Mouse (Mus musculus) monocyte, adult 5-6 weeks (primary cell): ENCODE measurements around the gene Ahcyl1. TPM values are rescaled to one million over a fixed set of nuclear protein-coding genes. Genes with fewer than 3 reads are reported as not detected.

Experiments
- ATAC-seq: fragments of 153-309, 156-312 bp; replicated peaks from 2 replicates; pipeline ENCODE4 v1.8.0; 2017; ENCODE audit warnings: mild to moderate bottlenecking; ENCODE audit not compliant: low TSS enrichment, insufficient number of reproducible peaks, severe bottlenecking, poor library complexity, low FRiP score
- total RNA-seq: library from RNA; stranded (forward); fragments of 200-1000, 200-491, 200-594 nt; gene quantifications from 3 replicates; pipeline ENCODE4 v1.2.3, GENCODE M21; 2017

Ahcyl1 gene
- total RNA-seq, 1 experiment from 2014 or later, result 53.6 TPM

DNA sequence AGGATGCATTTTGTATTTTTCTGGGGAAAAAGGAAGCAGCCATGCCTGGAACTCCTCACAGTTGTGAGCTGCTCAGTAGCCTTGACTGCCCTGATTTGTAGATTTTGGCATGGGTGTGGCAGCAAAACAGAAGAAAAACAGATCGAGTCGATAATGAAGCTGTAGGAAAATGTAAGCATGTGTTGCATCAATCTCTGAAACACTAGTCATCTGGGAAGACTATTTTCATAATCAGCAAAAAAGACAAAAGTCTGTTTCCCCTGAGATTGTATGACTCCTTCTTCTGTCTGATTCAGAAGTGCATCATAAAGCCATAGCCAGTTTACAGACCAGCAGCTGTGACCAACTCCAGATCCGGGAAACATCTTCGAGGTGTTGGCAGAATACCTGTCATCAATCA lies 10.9 kb upstream of the Ahcyl1 start:
- ATAC-seq, result no peak

DNA sequence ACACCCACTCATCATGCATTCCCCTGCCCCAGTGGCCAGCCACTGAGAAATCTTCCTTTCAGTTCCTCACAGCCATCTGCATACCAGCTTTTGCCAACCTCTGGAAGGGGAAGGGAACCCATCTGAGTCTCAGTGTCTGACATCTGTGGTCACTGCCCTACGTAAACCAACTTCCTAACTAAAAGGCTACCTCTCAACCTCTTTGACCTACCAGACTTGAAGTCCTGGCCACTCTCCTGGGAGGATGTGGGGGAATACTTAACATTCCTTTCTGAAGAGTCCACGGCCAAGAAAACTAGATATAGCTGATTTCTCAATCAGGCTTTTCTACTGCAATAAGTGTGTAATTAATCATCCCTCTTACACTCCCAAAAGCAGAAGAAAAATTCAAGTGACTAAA lies 9.8 kb upstream of the Ahcyl1 start:
- ATAC-seq, result peak; percentile 78

DNA sequence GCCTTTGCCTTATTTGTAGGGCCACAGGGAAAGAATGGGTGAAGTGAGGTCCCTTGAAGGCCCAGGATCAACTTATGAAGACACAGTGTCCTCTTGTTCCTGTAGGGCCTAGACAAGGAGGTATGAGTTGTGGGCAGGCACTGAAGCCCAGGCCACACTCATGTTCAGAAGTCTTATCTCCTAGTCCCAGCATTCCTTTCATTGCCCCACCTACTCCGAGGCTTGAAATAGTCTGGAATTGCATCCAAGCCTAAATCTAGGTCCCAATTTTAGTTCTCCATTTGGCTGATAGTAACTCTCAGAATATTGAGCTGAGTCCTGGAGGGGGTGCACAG lies 8.0 kb upstream of the Ahcyl1 start:
- no peak for ATAC-seq

DNA sequence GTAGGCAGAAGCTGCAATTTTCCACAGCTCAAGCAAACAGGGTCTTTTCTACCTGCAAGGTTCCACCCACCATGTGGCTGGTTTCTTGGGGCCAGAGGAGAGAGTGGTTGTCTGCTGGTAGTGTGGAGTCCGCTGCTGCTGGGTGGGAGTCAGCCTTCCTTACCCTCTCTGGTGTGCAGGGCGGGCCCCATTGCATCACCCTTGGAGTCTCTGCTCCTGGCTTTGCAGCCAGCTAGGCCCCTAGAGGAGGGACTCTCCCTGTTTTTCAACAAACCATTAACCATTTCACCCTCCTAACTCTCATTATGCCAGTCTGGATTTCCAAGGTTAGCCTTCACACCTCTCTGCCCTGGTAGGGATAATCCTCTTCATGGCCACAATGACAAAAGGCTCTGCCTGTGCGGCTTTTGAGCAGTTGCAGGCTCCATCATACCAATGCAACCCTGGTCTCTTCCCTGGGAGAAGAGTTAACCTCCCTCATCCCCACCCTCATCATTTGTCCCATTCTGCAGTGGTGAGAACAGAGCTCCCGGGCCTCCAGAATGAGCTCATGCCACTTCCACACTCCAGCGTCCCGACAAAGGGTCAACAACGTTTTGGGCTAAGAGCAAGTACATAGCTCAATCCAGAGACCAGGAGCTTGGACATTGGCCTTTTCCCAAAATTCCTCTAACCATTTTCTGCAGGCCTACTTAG lies 7.5 kb upstream of the Ahcyl1 start:
- ATAC-seq, result no peak

DNA sequence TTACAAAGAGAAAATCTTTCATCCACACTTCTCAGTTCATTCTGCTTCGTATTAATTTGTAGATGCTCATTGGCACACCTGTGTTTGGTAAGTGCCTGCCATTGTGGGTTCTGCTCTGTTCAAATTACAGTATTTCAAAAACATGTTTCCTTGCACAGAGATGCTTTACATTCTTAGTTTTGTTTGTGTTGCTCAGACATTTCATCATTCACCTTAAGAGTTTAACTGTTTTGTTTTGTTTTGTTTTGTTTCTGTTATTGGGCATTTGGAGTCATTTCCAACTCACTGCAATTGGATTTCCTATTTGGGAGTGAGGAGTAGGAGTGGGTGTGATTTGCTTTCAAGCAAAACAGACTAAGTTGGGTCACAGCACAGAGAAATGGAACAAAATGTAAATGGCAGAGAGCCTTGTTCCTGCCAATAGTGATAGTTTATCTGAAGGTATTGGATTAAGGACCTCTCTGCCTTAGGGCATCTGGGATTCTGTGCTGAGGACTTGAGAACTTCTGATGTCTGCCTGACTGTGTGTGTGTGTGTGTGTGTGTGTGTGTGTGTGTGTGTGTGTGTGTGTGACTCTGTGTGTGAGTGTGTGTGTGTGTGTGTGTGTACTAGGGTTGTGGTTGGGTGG lies 5.5 kb upstream of the Ahcyl1 start:
- no peak for ATAC-seq

DNA sequence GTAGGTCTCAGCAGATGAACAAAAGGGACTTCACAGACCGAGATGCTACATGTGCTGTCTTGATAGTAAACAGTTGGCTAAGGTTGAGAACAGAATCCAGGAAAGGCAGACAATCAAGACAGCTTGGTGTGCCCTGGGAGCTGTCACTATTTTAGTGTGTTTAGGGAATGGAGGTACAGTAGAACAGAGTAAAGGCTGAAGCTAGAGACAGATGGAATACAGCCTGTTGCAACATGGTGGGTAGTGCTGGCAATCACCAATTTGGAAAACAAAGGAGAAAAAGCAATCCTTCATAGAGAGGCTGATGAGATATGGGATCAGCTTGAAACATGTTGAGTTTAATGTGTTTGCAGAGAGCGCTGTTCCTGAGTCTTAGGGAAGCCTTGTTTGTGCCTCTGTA lies 4.3 kb upstream of the Ahcyl1 start:
- ATAC-seq, result no peak

DNA sequence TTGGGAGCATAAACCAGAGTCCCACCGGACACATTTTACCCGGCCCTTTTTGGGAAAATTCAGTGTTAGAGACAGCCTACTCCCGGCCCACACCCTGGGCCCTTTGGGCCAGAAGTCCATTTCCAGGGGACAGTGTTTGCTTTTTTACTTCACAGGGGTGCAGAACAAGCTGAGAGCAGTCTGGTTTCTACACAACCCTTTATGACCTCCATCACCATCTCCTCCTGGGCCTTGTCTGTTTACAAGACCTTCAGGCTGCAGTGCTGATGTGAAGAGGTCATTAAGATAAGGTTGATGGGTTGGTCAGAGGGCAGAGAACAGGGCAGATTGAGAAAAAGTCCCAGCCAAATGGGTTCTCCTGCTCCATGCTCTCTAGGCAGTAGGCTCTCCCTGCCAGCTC lies 550 bp upstream of the Ahcyl1 start:
- ATAC-seq, result no peak

DNA sequence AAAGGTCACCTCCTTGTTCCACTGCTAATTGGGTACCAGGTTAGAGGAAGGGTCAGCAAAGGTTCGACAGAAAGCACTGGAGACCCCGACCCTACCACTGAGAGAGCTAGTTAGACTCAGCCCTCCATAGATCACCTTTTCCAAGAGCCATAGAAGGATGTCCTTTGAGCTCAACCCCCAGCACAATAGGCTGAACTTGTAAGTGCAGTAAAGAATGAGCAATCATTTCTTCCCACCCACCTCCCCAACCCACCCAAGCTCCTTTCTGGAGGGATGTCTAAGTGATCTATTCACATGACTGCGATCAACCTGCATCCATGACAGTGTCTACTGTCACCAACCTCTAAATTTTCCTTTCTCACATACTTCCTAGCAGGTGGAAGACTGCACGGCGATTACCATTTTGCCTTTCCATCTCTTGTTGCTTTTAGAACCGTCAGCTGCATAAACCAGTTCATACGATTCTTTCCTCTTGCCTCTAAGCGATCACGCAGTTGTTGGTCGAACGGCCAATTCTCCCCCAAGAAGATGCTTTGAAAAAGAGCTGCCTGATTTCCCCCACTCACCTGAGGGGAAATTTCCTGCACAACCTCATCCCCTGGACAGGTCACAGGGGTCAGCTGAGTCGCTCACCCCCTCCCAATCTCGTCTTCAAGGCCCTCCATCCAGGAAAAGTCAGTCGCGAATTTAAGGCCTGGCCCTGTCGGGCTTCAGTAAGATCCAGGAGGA lies 977 bp downstream of the Ahcyl1 start:
- no peak for ATAC-seq

DNA sequence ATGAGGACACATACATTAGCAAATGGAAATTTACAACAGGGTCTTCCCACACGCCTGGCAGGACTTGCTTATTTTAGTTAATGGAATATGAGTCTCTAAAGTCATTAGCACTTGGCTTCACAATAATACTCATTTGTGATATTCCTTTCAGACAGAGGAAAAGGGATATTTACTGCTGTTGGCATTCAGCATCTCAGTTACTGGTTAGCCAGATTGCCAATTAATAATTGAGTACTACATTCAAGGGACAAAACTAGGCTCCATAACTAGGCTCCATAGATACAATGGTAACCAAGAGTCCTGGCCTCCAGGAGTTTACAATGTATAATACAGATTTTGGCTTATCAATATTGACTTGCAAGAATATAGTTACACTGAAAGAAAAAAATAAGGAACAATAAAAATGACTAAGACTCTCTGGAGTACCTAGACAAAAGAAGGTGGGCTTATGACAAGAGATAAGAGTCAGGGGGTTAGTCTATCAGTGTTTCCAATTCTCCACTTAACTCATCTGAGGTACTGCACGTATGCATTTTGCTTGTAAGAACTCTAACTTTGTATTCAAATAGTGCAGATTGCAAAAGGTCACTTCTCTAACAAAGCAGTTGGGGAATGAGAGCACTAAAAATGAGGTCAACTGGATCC lies 2.0 kb downstream of the Ahcyl1 start:
- no peak for ATAC-seq

DNA sequence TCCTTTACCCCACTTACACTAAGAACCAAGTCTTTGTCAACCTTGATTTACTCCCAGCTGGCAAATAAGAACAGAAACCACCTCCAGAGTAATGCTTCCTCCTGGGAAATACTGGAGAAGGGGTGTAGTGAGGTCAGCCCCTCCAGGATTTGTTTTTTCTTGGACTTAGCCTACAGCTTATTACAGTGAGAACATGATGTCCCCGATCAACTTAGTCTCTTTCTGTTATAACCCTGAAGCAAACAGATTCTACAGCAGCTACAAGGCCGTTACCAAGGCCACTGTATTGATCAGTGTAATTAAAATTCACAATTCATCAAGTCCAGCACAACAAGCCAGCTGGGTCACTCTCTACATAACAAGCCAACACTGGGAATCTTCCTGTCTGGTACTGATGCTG lies 6.0 kb downstream of the Ahcyl1 start:
- no peak for ATAC-seq

DNA sequence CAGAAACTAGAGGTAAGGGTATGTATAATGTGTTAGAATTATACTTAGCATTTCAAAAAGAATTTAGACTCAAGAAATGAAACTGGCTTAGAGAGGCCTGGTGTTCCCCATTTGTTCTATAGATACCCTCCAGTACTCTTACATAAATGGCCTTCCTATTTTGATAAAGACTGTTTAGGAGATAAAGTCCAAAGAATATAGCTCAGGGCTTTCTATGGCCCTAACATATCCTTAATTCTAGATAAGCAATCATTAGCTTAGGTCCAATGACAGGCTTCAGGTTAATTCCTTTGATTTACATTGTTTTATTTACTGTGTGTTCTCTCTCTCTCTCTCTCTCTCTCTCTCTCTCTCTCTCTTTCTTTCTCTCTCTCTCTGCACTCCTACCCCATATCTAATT lies 7.1 kb downstream of the Ahcyl1 start:
- ATAC-seq, result no peak

DNA sequence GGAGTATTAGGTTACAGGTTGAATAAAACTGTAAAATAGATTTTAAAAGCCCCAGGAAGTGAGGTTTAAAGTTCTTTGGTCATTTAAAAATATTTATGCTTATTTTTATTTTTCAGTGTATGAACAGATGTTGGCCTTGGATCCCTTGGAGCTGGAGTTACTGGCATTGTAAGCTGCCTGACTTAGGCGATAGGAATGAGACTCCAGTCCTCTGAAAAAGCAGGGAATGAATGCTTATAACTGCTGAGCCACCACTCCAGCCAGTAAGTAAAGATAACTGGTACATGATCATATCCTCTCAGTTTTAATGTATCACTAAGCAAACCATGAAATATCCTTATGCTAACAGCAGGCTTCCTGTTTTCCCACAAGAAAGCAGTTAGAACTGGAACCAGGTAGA lies 8.1 kb downstream of the Ahcyl1 start:
- ATAC-seq, result no peak

DNA sequence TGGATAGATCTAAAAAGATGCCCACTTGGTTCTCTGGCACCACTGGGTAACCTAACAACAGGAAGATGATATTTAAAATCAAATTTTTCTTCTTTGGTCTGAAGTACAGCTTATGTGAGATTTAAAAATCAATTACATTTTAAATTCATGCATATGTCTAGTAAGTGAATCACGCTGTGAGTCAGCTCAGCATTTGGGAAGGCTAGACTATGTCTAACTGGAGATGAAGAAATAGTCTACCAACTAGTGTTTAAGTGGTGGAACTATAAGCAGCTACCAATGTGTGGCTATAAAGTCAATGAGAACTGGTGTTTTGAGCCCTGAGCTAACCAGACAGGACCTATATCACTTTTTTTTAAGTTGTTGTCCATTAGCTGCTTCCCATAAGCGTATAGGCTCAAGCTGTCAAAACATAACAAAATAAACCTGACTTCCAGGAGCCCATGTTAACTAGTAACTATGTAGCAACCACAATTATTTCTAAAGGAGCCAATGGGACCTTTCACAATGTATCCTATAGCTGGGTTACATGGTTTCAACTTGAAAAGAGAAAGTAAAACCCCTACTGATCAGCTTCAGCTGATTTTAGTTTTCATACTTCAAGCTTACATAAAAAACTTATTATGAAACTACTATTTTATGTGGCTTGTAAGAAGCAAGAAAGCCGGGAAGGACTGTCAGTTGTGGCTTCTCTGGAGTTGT lies 9.9 kb downstream of the Ahcyl1 start:
- ATAC-seq, result no peak

DNA sequence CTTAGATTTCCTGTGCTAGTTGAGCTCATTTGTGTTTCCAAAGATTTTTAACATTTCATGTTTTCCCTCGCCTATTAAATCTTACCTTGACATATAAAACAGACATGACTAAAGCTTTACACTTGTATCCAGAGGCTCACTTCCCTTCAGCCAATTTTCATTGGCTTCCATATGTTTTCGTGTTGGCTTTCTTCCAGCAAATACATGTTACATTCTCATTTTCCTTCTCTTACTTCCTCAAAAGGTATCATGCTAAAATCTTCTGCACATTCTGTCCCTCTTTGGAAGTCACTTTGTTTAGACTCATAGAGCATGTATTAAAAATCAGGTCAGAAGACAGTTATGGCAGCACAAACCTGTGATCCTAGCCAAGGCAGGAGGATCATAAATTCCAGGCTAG lies 10.7 kb downstream of the Ahcyl1 start:
- no peak for ATAC-seq

DNA sequence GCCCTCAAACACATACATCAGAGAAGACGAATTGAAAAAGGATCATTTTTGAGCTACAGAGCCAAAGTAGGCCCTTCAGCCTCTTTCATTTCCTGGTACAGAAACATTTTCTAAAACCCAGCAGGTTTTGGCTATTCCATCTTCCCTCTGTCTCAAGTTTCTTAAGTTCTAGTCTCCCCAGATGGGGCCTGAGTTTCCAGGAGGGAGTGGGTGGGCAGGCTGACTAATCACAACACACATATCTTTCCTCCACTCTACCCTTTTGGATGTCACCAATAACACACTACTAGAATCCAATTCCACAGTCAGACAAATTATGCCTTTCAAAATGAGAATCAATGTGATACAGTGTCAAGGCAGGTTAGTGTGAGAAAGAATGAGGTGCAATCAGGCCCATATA lies 12.8 kb downstream of the Ahcyl1 start:
- ATAC-seq, result no peak

DNA sequence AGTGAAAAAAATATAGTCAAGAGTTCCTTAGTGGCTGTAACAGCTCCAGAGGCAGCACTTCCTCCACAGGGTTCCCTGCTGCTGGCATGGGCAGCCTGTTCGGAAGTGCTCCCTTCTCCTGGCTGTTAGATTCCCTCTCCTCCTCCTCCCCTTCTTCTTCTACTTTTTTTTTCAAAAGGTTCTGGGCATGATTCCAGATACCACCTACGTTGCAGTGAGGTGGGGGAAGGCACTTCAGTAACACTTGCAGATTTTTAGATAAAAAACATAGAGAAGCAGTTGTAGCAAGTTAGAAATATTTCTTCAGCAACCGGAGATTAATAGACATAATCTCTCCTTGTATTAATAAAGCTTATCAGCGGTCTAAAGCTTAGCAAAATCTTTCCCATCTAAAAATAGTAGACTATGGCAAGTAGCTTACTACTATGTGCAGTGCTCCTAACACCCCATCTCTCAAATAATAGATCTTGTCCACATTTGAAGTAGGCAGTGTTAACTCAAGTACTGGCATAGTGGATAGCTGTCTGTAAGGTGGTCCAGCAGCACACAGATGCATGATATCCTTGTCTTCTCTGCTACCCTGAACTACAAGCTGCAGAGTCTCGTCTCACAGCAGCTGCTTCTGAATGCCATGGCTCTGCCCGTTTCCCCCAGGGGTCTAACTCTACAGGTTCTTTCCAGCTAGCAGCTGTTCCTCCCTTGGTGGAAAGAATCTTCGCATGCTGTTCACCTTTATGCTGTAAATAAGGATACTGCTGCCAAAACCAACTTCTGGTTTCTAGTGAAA lies 15.4 kb downstream of the Ahcyl1 start:
- no peak for ATAC-seq

DNA sequence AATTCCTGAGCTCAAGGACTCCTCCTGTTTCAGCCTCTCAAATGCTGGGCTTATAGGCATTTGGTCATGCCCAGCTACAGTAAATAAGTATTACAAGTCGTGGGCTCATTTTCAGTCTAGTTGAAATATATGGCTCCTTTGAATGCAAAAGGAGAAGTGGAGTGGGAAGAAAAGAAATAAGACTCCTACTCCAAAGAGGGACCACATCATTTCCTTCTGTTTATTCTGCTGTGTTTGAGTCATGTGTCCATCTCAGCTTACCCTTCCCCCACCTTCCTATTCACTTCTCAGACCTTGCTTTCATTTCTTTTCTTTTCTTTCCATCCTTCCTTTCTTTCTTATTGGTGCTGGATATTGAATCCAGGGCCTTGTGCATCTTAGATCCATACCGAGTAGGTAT lies 24.9 kb downstream of the Ahcyl1 start:
- ATAC-seq, result no peak

DNA sequence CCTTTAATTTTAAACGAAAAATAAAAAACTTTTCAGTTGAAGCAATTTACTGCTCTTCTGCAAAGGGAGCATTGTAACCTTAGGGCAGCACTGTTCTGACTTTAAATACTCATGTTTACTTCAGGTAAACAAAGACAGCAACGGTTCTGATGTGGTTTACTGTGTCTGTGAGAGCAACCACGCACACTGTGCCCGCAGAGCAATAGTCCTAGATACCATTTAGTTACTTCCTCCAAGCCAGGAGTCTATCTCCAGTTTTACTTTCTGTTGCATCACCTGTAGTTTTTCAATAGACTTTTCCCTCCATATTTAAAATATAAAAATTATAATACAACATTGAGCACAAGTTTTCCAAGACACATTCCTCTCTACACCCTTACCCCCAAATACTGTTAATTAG lies 25.9 kb downstream of the Ahcyl1 start:
- ATAC-seq, result no peak

DNA sequence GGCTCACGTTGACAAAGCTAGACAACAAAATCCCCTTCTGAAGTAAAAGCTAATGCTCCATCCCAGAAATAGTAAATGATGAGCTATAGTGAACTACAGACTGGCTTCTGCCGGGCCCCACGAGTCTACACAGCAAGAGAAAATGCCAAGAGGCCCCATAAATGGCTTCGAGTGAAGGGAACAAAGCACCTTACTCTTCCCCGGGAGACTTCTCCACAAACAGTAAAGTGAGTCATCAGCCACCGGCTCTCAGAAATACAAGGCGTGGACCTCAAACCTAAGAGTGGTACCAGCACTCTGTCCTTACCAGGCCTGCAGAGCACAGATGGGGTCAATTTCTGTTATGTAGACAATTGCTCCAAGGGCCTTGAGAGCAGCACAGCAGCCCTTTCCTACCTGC lies 27.6 kb downstream of the Ahcyl1 start:
- no peak for ATAC-seq
